Mouse (Mus musculus) hematopoietic stem cell, adult 5-6 weeks (primary cell): ENCODE measurements at regions not wholly inside any gene's neighbourhood (a gene's known extent, or its start where the extent isn't known, plus 50 kb on each side); places are given as distances from the start of the nearest gene placed in this dataset.

Experiments
- ATAC-seq, 2 experiments: fragments of 125-278 bp in 1 of 2; replicated peaks in 1 of 2; 2 replicates each; pipeline ENCODE4 v1.8.0; 2016 to 2017; ENCODE audit warnings: inconsistent platforms in 2 of 2, mild to moderate bottlenecking in 2 of 2, moderate number of reproducible peaks in 2 of 2, low read depth in 1 of 2, moderate TSS enrichment in 1 of 2; ENCODE audit not compliant: low FRiP score in 2 of 2, poor library complexity in 2 of 2, severe bottlenecking in 2 of 2, insufficient read depth in 1 of 2, low TSS enrichment in 1 of 2

GRCm38 (mm10) chr13:45255277-45255676, 134.3 kb upstream of the Mylip start:
- no peak for ATAC-seq

GRCm38 (mm10) chr13:45262011-45262410, 127.5 kb upstream of the Mylip start:
- ATAC-seq = no peak

GRCm38 (mm10) chr13:45266287-45267064, 123.1 kb upstream of the Mylip start:
- no peak for ATAC-seq

- ATAC-seq = no peak
These were observed 122.1 kb upstream of the Mylip start for GRCm38 (mm10) chr13:45267446-45267845.

- ATAC-seq = no peak
These were observed 121.6 kb upstream of the Mylip start for GRCm38 (mm10) chr13:45267906-45268305.

- no peak for ATAC-seq
These were observed 115.2 kb upstream of the Mylip start for GRCm38 (mm10) chr13:45274261-45274884.

GRCm38 (mm10) chr13:45275391-45275790, 114.2 kb upstream of the Mylip start:
- no peak for ATAC-seq

GRCm38 (mm10) chr13:45277842-45278416, 111.6 kb upstream of the Mylip start:
- no peak for ATAC-seq

- no peak for ATAC-seq
These were observed 108.4 kb upstream of the Mylip start for GRCm38 (mm10) chr13:45281106-45281505.

GRCm38 (mm10) chr13:45286651-45287050, 102.9 kb upstream of the Mylip start:
- ATAC-seq = no peak

GRCm38 (mm10) chr13:45287217-45287616, 102.3 kb upstream of the Mylip start:
- ATAC-seq = no peak

GRCm38 (mm10) chr13:45289976-45290375, 99.6 kb upstream of the Mylip start:
- no peak for ATAC-seq

GRCm38 (mm10) chr13:45294691-45295090, 94.9 kb upstream of the Mylip start:
- ATAC-seq = no peak

- ATAC-seq = no peak
These were observed 88.9 kb upstream of the Mylip start for GRCm38 (mm10) chr13:45300610-45301009.

- no peak for ATAC-seq
These were observed 88.2 kb upstream of the Mylip start for GRCm38 (mm10) chr13:45301191-45301905.

GRCm38 (mm10) chr13:45302796-45303195, 86.7 kb upstream of the Mylip start:
- ATAC-seq = no peak

GRCm38 (mm10) chr13:45306177-45306576, 83.4 kb upstream of the Mylip start:
- no peak for ATAC-seq

GRCm38 (mm10) chr13:45307226-45307625, 82.3 kb upstream of the Mylip start:
- no peak for ATAC-seq
